Mouse (Mus musculus) midbrain, embryonic 11.5 days (tissue): ENCODE measurements at regions not wholly inside any gene's neighbourhood (a gene's known extent, or its start where the extent isn't known, plus 50 kb on each side); places are given as distances from the start of the nearest gene placed in this dataset.

Experiments used
- ATAC-seq: fragments of 200-750 bp; cut with Nextera tagmentation; 2 replicates; pipeline ENCODE4 v1.8.0; 2017; ENCODE audit warnings: moderate TSS enrichment, moderate library complexity; ENCODE audit not compliant: low FRiP score
- DNase-seq: peaks from one replicate; pipeline ENCODE4 v3.0.0; 2015; ENCODE audit warnings: low spot score; ENCODE audit errors: missing footprints
- H3K27ac ChIP-seq: fragments of 300-500 bp; sonication (generic); 2 replicates; pipeline ENCODE4 v1.5.1; 2014; ENCODE audit warnings: low read depth, low read length
- H3K27me3 ChIP-seq: fragments of 300-500 bp; sonication (generic); 2 replicates; pipeline ENCODE4 v1.6.1; 2014; ENCODE audit warnings: mild to moderate bottlenecking, low read length, moderate library complexity, mixed read lengths; ENCODE audit not compliant: control insufficient read depth, insufficient read depth
- H3K36me3 ChIP-seq: fragments of 300-500 bp; sonication (generic); 2 replicates; pipeline ENCODE4 v1.6.1; 2014; ENCODE audit warnings: mild to moderate bottlenecking, low read length, moderate library complexity, mixed read lengths; ENCODE audit not compliant: control insufficient read depth, insufficient read depth
- H3K4me1 ChIP-seq: fragments of 300-500 bp; sonication (generic); 2 replicates; pipeline ENCODE4 v1.6.1; 2014; ENCODE audit warnings: low read length; ENCODE audit not compliant: control insufficient read depth, insufficient read depth
- H3K4me2 ChIP-seq: fragments of 300-500 bp; sonication (generic); 2 replicates; pipeline ENCODE4 v1.6.1; 2014; ENCODE audit warnings: mild to moderate bottlenecking, moderate library complexity
- H3K4me3 ChIP-seq: fragments of 300-500 bp; sonication (generic); 2 replicates; pipeline ENCODE4 v1.5.1; 2014; ENCODE audit warnings: low read depth, low read length
- H3K9ac ChIP-seq: fragments of 300-500 bp; sonication (generic); 2 replicates; pipeline ENCODE4 v1.6.1; 2014; ENCODE audit warnings: low read length
- H3K9me3 ChIP-seq: fragments of 300-500 bp; sonication (generic); 2 replicates; pipeline ENCODE4 v1.6.1; 2016; ENCODE audit warnings: low read length; ENCODE audit not compliant: control insufficient read depth
- WGBS: fragments of 180-500 bp; shearing (Covaris S2); extraction: QIAGEN DNeasy Blood & Tissue Kit; methylation state at CpG from one replicate; pipeline ENCODE4 v1.1.7; 2014; 5-methylcytosine and 5-hydroxymethylcytosine counted together

DNA sequence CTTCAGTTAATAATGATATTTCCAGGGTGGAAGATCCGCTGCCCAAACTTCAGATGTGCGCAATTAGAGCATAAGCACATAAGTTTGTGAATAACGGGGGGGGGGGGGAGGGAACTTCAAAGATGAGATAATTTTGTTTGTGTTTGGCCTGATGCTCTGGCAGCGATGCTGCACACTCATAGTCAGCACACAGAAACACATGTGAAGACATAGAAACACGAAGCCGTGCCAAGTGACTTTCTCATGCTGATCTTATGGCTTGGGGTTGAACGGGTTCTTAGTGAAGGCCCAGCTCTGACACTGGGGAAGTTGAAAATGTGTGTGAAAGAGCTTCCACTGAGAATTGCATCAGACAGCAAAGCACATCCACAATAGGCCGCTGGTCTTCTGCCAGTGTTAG lies 190.2 kb upstream of the Tbx18 start:
- H3K9ac ChIP-seq: no peak overlapping the region
- ATAC-seq (no peak), DNase-seq (no peak)
- no peaks in the 10 kb centered on the region for H3K27me3 ChIP-seq
- WGBS: 91% methylated on average over 8 of the region's 8 CpGs
- no peaks in the 10 kb centered on the region for H3K36me3 ChIP-seq
- H3K4me1 ChIP-seq: no peaks in the 10 kb centered on the region
- H3K4me3 ChIP-seq: no peak overlapping the region
- no peaks in the 10 kb centered on the region for H3K9me3 ChIP-seq
- no peak overlapping the region for H3K27ac ChIP-seq
- H3K4me2 ChIP-seq: no peak overlapping the region

DNA sequence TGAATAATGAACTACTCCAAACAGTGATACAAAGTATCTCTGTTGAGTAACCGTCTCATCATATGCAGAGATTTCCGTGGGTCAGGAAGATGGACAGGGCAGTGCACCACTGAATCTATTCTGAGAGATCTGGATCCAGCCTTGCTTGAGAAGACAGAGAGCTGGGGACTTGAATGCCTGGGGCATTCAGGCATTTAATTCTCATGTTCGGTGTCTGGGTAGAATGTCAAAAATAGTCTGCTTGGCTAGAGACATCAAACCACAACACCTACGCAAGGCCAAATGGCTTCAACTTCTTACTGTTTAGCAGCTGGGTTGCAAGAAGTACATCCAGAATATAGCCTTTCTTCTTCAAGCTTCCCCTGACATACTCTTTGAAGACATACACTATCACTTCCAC lies 194.1 kb upstream of the Tbx18 start:
- WGBS: 92% methylated on average over 4 of the region's 4 CpGs

DNA sequence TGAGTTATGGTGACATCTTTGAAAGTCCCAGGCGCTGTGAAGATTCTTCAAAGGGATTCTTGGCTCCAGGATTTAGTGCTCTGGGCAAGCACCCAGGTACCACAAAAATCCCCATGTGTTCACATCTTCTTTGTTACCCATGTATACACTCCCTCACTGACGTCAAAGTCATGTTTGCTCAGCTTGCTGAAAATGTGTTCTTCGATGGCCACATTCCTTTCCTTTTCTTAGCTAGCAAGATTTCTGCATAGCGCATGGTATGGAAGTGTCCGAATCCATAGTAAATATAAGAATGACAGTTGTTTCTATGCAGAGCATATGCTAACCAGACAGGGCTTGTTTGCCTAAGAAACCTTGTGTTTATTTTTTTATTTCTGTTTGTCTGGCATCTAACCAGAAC lies 202.2 kb upstream of the Tbx18 start:
- Histone ChIP-seq H3K4me2 (no peak overlapping the region), H3K9ac (no peak overlapping the region), H3K4me1 (no peaks in the 10 kb centered on the region), H3K27ac (no peak overlapping the region), H3K36me3 (no peaks in the 10 kb centered on the region), H3K9me3 (no peaks in the 10 kb centered on the region), H3K4me3 (no peak overlapping the region), H3K27me3 (no peaks in the 10 kb centered on the region)
- ATAC-seq (no peak), DNase-seq (no peak)
- WGBS: 83% methylated on average over 5 of the region's 5 CpGs

More for the DNA sequence above, 194.1 kb upstream of the Tbx18 start:
- H3K27me3 ChIP-seq: no peaks in the 10 kb centered on the region
- no peak overlapping the region for H3K27ac ChIP-seq
- H3K4me2 ChIP-seq: no peak overlapping the region
- no peaks in the 10 kb centered on the region for H3K36me3 ChIP-seq
- ATAC-seq (no peak), DNase-seq (no peak)
- no peak overlapping the region for H3K9ac ChIP-seq
- no peaks in the 10 kb centered on the region for H3K4me1 ChIP-seq
- H3K9me3 ChIP-seq: no peaks in the 10 kb centered on the region
- no peak overlapping the region for H3K4me3 ChIP-seq

DNA sequence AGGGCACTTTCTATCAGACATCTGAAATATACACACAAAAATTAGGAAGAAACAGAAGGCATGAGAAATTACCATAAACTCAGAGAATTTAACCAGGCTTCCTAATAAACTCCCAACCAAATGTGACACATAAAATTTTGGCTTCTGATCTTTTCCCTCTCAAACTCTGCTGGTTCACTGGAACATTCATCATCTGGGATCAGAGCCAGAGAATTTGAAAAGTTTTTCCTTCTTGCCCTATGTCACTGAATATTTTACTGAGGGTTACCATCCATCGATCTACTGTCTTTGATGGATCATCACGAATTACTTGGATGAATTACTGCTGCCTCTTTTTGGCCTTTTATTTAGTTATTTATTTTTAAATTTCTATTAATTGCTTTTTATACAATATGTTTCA lies 221.4 kb upstream of the Tbx18 start:
- no peaks in the 10 kb centered on the region for H3K4me1 ChIP-seq
- ATAC-seq: no peak
- H3K36me3 ChIP-seq: no peaks in the 10 kb centered on the region
- H3K4me3 ChIP-seq: no peak overlapping the region
- no peak overlapping the region for H3K4me2 ChIP-seq
- no peaks in the 10 kb centered on the region for H3K9me3 ChIP-seq
- no peak overlapping the region for H3K27ac ChIP-seq
- H3K27me3 ChIP-seq: no peaks in the 10 kb centered on the region
- no peak for DNase-seq
- 98% methylated on average over 2 of the region's 2 CpGs for WGBS
- H3K9ac ChIP-seq: no peak overlapping the region

DNA sequence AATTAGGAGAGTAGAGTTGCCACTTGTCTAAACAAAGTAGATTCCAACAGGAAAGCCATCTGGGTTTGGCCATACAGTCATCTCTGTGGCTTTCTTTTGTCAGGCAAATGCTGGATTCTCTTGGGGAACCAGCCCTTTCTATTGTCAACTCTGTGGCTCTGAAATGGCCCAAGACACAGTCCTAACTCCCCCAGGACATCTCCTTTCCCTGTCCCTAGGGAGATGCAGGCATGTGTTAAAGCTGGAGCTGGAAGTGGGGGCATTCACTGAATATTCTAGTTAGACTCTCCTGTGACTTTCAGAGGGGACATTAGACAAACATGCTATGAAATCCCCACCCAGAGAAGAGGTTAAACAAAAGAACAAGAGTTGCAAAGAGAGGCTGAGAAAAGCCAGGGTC lies 223.9 kb upstream of the Tbx18 start:
- no peak overlapping the region for H3K9ac ChIP-seq
- H3K27me3 ChIP-seq: no peaks in the 10 kb centered on the region
- H3K4me1 ChIP-seq: no peaks in the 10 kb centered on the region
- H3K36me3 ChIP-seq: no peaks in the 10 kb centered on the region
- ATAC-seq (no peak), DNase-seq (no peak)
- H3K27ac ChIP-seq: no peak overlapping the region
- no peak overlapping the region for H3K4me3 ChIP-seq
- H3K4me2 ChIP-seq: no peak overlapping the region
- no peaks in the 10 kb centered on the region for H3K9me3 ChIP-seq

DNA sequence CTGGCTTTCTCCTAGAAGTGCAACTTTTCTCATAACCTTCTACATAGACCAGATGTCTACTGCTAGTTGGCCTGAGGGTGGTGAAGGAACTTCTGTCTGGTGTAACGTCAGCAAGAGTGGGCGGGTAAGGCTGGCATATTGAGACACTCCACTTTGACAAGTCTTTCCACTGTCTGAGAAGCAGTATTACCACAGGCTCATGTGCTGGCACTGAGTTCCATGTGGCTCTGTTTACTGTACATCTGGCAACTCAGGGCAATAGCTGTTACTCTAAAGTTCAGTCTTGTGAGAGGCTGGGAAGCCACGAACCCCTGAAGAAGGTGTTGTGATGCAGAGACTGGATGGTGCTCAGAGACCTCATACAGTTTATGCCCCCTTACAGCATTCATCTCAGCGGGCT lies 230.7 kb upstream of the Tbx18 start:
- H3K27me3 ChIP-seq: no peaks in the 10 kb centered on the region
- no peak overlapping the region for H3K9ac ChIP-seq
- no peak overlapping the region for H3K4me3 ChIP-seq
- 88% methylated on average over 4 of the region's 4 CpGs for WGBS
- no peak overlapping the region for H3K4me2 ChIP-seq
- no peaks in the 10 kb centered on the region for H3K9me3 ChIP-seq
- H3K4me1 ChIP-seq: no peaks in the 10 kb centered on the region
- no peak for ATAC-seq
- H3K27ac ChIP-seq: no peak overlapping the region
- no peak for DNase-seq
- no peaks in the 10 kb centered on the region for H3K36me3 ChIP-seq

DNA sequence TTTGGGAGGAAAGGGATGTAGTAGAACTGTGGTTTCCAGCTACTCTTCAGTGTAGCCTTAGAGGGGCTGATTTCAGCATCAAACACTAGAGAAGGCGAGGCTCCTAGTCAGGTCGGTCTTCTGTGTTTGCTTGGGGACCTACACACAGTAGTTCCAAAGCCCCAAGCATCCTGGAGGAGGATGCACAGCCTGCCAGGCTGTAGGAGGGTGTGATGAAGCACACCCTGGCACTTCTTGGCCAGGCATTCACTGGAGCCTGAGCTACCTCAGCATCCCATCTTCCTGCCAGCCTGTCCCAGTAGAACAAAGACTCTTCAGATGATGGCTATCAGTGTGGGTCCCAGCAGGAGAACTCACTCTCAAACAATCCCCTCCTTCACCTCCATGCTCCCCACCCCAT lies 233.4 kb upstream of the Tbx18 start:
- no peak overlapping the region for H3K27ac ChIP-seq
- H3K9ac ChIP-seq: no peak overlapping the region
- no peak overlapping the region for H3K4me3 ChIP-seq
- H3K27me3 ChIP-seq: no peaks in the 10 kb centered on the region
- 80% methylated on average over 2 of the region's 2 CpGs for WGBS
- H3K4me2 ChIP-seq: no peak overlapping the region
- H3K36me3 ChIP-seq: no peaks in the 10 kb centered on the region
- DNase-seq (no peak), ATAC-seq (no peak)
- H3K9me3 ChIP-seq: no peaks in the 10 kb centered on the region
- no peaks in the 10 kb centered on the region for H3K4me1 ChIP-seq

DNA sequence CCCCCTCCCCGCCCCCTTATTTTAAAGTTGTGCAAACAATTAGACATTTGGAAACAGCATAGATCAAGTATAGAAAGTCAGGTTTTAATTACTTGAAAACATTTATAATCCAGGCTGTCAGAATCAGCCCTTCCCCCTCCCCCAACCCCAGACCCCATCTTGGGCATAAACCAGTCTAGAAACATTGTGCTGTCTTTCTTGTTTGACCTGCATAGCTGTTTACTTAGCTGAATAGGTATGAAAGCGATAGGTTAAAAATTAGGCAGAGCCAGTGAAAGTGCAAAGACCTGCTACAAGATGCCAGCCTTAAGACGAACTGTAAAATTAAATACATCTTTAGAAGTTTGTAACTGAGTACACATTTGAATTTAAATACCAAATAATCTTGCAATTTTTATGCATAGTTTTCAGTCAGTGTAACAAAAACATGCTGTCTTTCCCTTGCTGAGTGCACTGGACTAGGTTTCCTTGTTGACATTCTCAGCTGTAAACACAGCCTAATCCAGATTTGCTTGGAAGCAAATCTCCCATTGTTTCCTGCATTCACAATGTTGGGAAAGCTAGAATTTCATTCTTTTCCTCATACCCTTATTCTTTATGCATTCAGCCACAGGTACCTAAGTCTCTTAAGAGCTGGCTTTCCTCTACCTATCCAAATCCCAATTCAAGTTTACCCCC lies 234.2 kb upstream of the Tbx18 start:
- H3K27ac ChIP-seq: no peak overlapping the region
- H3K36me3 ChIP-seq: no peaks in the 10 kb centered on the region
- H3K4me2 ChIP-seq: no peak overlapping the region
- WGBS: 78% methylated on average over 3 of the region's 3 CpGs
- H3K4me3 ChIP-seq: no peak overlapping the region
- no peaks in the 10 kb centered on the region for H3K27me3 ChIP-seq
- H3K9me3 ChIP-seq: no peaks in the 10 kb centered on the region
- H3K9ac ChIP-seq: no peak overlapping the region
- ATAC-seq: no peak
- H3K4me1 ChIP-seq: no peaks in the 10 kb centered on the region
- DNase-seq: peak; percentile 75

DNA sequence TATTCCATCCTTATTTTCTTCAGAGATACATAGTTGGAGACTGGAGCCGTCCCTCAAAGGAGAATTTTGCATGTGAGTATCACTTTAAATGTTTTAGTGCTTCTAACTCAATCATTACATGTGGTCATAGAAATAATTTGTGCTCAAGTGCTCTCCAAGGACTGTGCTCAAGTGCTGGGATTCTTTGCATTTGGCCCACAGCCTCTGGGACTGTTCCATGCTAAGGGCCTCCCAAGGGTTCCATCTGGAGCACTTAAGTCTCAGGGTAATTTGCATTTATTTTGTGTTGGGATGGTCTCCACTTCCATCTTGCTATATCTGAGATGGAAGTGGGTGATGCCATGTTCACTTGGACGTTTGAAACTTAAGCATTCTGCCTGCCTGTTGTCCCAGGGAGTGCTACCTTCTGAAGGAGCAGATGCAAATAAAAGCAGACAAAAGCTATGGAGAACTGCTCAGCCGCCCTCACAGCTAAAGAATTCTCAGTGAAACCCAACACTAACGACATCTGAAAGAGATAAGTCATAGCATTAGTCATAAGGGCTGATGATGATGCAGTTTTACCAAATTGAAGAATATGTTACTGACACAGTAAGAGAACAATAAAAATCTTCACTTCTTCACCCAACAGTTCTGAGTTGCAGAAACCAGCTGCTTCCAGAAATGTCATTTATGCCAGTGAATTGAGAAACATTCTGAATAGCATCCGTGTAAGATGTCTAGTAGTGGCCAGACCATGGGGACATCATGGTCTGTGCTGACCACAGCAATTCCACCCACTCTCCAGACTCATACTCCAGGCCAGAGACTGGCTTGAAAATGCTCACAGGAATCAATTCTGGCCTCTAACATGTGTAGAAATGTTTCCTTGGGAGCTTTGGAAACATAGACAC lies 237.4 kb upstream of the Tbx18 start:
- DNase-seq: no peak
- ATAC-seq: no peak
- WGBS: 60% methylated on average over 5 of the region's 5 CpGs
- H3K4me2 ChIP-seq: no peak overlapping the region
- H3K27me3 ChIP-seq: no peaks in the 10 kb centered on the region
- H3K27ac ChIP-seq: no peak overlapping the region
- no peaks in the 10 kb centered on the region for H3K4me1 ChIP-seq
- H3K4me3 ChIP-seq: no peak overlapping the region
- H3K36me3 ChIP-seq: no peaks in the 10 kb centered on the region
- H3K9ac ChIP-seq: no peak overlapping the region
- no peaks in the 10 kb centered on the region for H3K9me3 ChIP-seq
